15 mouse cellular contexts compared by ENCODE assay signal in the genomic region with DNA sequence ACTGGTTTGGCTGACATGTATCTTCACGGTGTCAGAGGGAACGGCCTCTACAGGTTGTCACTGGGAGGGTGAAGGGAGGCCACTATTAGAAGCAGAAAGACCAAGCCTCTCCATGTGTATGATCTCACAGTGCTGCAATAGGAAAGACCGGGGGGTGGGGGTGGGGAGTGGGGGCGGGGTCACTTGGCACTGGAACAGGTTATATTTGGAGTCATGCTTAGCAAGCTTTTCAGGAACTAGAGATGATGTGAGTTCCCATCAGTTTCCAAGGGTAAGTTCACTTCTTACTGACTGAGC.
DNase-seq lines count a peak whose midpoint lies in the region; ATAC-seq and TF ChIP-seq lines count a peak whose summit lies in the region.
"Had no signal": no experiment of that assay in that cellular context is flagged by ENCODE, and none has a peak within 500 bp of the region (broad histone marks: within the 10 kb centered on the region; RNA-seq: fewer than 3 reads in every experiment).

No protein-coding gene starts in this region.

- H3K27ac ChIP-seq in heart, embryonic 12.5 days (ENCODE audit: poor library complexity, severe bottlenecking) = peak overlapping the region; percentile 10; the same call in 1 of the 2 replicates
- H3K27ac ChIP-seq in heart, embryonic 11.5 days (ENCODE audit: low read depth, low read length) = no peak overlapping the region
- H3K27ac ChIP-seq in liver, postnatal 0 days (ENCODE audit: low read depth) = no peak overlapping the region
- no peak overlapping the region for H3K27ac ChIP-seq in liver, embryonic 11.5 days (ENCODE audit: low read depth, low read length)
- peak overlapping the region; percentile 49; the same call in 1 of the 2 replicates for H3K27ac ChIP-seq in embryonic facial prominence, embryonic 14.5 days (replicated peaks; ENCODE audit: low read depth, low read length)
- H3K27ac ChIP-seq: kidney, embryonic 15.5 days; liver, embryonic 14.5 days had no signal

- no peak overlapping the region for H3K4me3 ChIP-seq in heart, embryonic 12.5 days
- H3K4me3 ChIP-seq in heart, embryonic 11.5 days (ENCODE audit: low read depth, low read length) = no peak overlapping the region
- H3K4me3 ChIP-seq in liver, postnatal 0 days (ENCODE audit: low read depth, low read length) = no peak overlapping the region
- H3K4me3 ChIP-seq in liver, embryonic 11.5 days (ENCODE audit: low read depth, low read length) = no peak overlapping the region
- no peak overlapping the region for H3K4me3 ChIP-seq in embryonic facial prominence, embryonic 14.5 days (ENCODE audit: low read depth, low read length)
- H3K4me3 ChIP-seq: erythroblast, embryonic 14.5 days; kidney, embryonic 15.5 days had no signal

- H3K27me3 ChIP-seq in heart, embryonic 12.5 days (replicated peaks) = no peaks in the 10 kb centered on the region
- no peaks in the 10 kb centered on the region for H3K27me3 ChIP-seq in heart, embryonic 11.5 days (ENCODE audit: control insufficient read depth, insufficient read depth, low read length)
- H3K27me3 ChIP-seq in liver, postnatal 0 days (ENCODE audit: insufficient read depth, low read length) = no peaks in the 10 kb centered on the region
- no peaks in the 10 kb centered on the region for H3K27me3 ChIP-seq in liver, embryonic 11.5 days (replicated peaks; ENCODE audit: control insufficient read depth, insufficient read depth, low read length)
- H3K27me3 ChIP-seq in embryonic facial prominence, embryonic 14.5 days (replicated peaks; ENCODE audit: control insufficient read depth, insufficient read depth, low read length) = no peaks in the 10 kb centered on the region
- H3K27me3 ChIP-seq: kidney, embryonic 15.5 days had no signal

- WGBS in heart, embryonic 12.5 days = 35% methylated on average over 4 of the region's 4 CpGs
- 31% methylated on average over 4 of the region's 4 CpGs for WGBS in heart, embryonic 11.5 days (ENCODE audit: insufficient replicate concordance)
- WGBS in liver, postnatal 0 days (ENCODE audit: insufficient replicate concordance) = 35% methylated on average over 4 of the region's 4 CpGs
- WGBS in liver, embryonic 11.5 days = 49% methylated on average over 4 of the region's 4 CpGs
- 52% methylated on average over 4 of the region's 4 CpGs for WGBS in embryonic facial prominence, embryonic 14.5 days

- TF ChIP-seq EP300 in liver, postnatal 0 days (IDR thresholded peaks at IDR 0.05; ENCODE audit: low read depth) = no peak

- no peaks in the 10 kb centered on the region for H3K9me3 ChIP-seq in heart, embryonic 12.5 days (replicated peaks)
- no peaks in the 10 kb centered on the region for H3K9me3 ChIP-seq in heart, embryonic 11.5 days (replicated peaks; ENCODE audit: control insufficient read depth, low read length)
- no peaks in the 10 kb centered on the region for H3K9me3 ChIP-seq in liver, postnatal 0 days (ENCODE audit: low read length)
- H3K9me3 ChIP-seq in liver, embryonic 11.5 days (ENCODE audit: control insufficient read depth, low read length) = no peaks in the 10 kb centered on the region
- no peaks in the 10 kb centered on the region for H3K9me3 ChIP-seq in embryonic facial prominence, embryonic 14.5 days (ENCODE audit: control insufficient read depth, low read length)
- H3K9me3 ChIP-seq: kidney, embryonic 15.5 days had no signal

- TF ChIP-seq CTCF in liver, postnatal 0 days (IDR thresholded peaks at IDR 0.05; ENCODE audit: low read depth) = no peak

- peak; percentile 26 for DNase-seq in liver, postnatal 0 days
- DNase-seq in liver, embryonic 11.5 days (ENCODE audit: low spot score) = no peak
- DNase-seq in embryonic facial prominence, embryonic 14.5 days (ENCODE audit: low spot score) = no peak
- DNase-seq in kidney, adult 18-20 months = no peak
- no peak for DNase-seq in thymus, postnatal 36 days
- DNase-seq: right cerebral cortex, postnatal 4 days had no signal

- ATAC-seq in heart, embryonic 12.5 days (ENCODE audit: insufficient number of reproducible peaks, low FRiP score) = peak; percentile 73; the same call in 1 of the 2 replicates
- no peak for ATAC-seq in heart, embryonic 11.5 days (replicated peaks; ENCODE audit: insufficient number of reproducible peaks, low FRiP score, low TSS enrichment)
- no peak for ATAC-seq in liver, postnatal 0 days
- ATAC-seq in liver, embryonic 11.5 days (replicated peaks; ENCODE audit: low FRiP score) = no peak
- peak; percentile 89 for ATAC-seq in embryonic facial prominence, embryonic 14.5 days (ENCODE audit: low read depth)
- peak; percentile 43 for ATAC-seq in megakaryocyte progenitor cell, adult 5-6 weeks (replicated peaks; ENCODE audit: poor library complexity)
- ATAC-seq: CD4-positive, CD25-positive, alpha-beta regulatory T cell, adult 4 months; Patski had no signal

- H3K36me3 ChIP-seq in heart, embryonic 12.5 days = no peaks in the 10 kb centered on the region
- H3K36me3 ChIP-seq in heart, embryonic 11.5 days (ENCODE audit: control insufficient read depth, insufficient read depth, low read length) = no peaks in the 10 kb centered on the region
- H3K36me3 ChIP-seq in liver, postnatal 0 days (replicated peaks; ENCODE audit: insufficient read depth, low read length) = no peaks in the 10 kb centered on the region
- H3K36me3 ChIP-seq in liver, embryonic 11.5 days (ENCODE audit: control insufficient read depth, insufficient read depth, low read length) = no peaks in the 10 kb centered on the region
- no peaks in the 10 kb centered on the region for H3K36me3 ChIP-seq in embryonic facial prominence, embryonic 14.5 days (ENCODE audit: control insufficient read depth, insufficient read depth, low read length)
- H3K36me3 ChIP-seq: kidney, embryonic 15.5 days had no signal

- H3K4me1 ChIP-seq in heart, embryonic 12.5 days (replicated peaks) = peaks cover 26% of the 10 kb centered on the region
- H3K4me1 ChIP-seq in heart, embryonic 11.5 days (ENCODE audit: control insufficient read depth, insufficient read depth, low read length) = peaks cover 15% of the 10 kb centered on the region
- no peaks in the 10 kb centered on the region for H3K4me1 ChIP-seq in liver, postnatal 0 days (ENCODE audit: insufficient read depth)
- H3K4me1 ChIP-seq in liver, embryonic 11.5 days (replicated peaks; ENCODE audit: control insufficient read depth, insufficient read depth, low read length) = no peaks in the 10 kb centered on the region
- H3K4me1 ChIP-seq in embryonic facial prominence, embryonic 14.5 days (ENCODE audit: control insufficient read depth, insufficient read depth, low read length) = peaks cover 22% of the 10 kb centered on the region

- H3K4me2 ChIP-seq in heart, embryonic 12.5 days = peak overlapping the region; percentile 5; the same call in 1 of the 2 replicates
- no peak overlapping the region for H3K4me2 ChIP-seq in heart, embryonic 11.5 days
- 0 out of 2 replicates have a peak overlapping the region, but pooled peaks have one; percentile 6 for H3K4me2 ChIP-seq in liver, postnatal 0 days (ENCODE audit: low read depth, low read length)
- H3K4me2 ChIP-seq in liver, embryonic 11.5 days = no peak overlapping the region
- H3K4me2 ChIP-seq in embryonic facial prominence, embryonic 14.5 days (ENCODE audit: low read depth, low read length) = no peak overlapping the region
- H3K4me2 ChIP-seq: kidney, embryonic 15.5 days; midbrain, embryonic 11.5 days had no signal

- no peak overlapping the region for H3K9ac ChIP-seq in heart, embryonic 12.5 days
- no peak overlapping the region for H3K9ac ChIP-seq in heart, embryonic 11.5 days (ENCODE audit: low read depth, low read length)
- no peak overlapping the region for H3K9ac ChIP-seq in liver, postnatal 0 days (replicated peaks)
- no peak overlapping the region for H3K9ac ChIP-seq in liver, embryonic 11.5 days (ENCODE audit: low read depth, low read length)
- no peak overlapping the region for H3K9ac ChIP-seq in embryonic facial prominence, embryonic 14.5 days (ENCODE audit: low read depth, low read length)
- H3K9ac ChIP-seq: kidney, embryonic 15.5 days; liver, embryonic 14.5 days had no signal

Comparison
In these comparisons a context has a peak if more than half of its experiments do, and no peak if none do; other contexts are left out.
1. ATAC-seq: peak in heart, embryonic 12.5 days (single experiment), embryonic facial prominence, embryonic 14.5 days (single experiment) and megakaryocyte progenitor cell, adult 5-6 weeks (single experiment); none in heart, embryonic 11.5 days (single experiment), liver, postnatal 0 days (single experiment) and liver, embryonic 11.5 days (single experiment).
2. H3K27ac ChIP-seq: peak in heart, embryonic 12.5 days (single experiment) and embryonic facial prominence, embryonic 14.5 days (single experiment); none in heart, embryonic 11.5 days (single experiment), liver, postnatal 0 days (single experiment) and liver, embryonic 11.5 days (single experiment).
3. H3K4me2 ChIP-seq: peak in heart, embryonic 12.5 days (single experiment) and liver, postnatal 0 days (single experiment); none in heart, embryonic 11.5 days (single experiment), liver, embryonic 11.5 days (single experiment) and embryonic facial prominence, embryonic 14.5 days (single experiment).